Mouse (Mus musculus) bone marrow macrophage, adult 2 months (primary cell): ENCODE measurements around the gene Acoxl.

Source experiments
- CTCF ChIP-seq: IDR thresholded peaks from 2 replicates; pipeline ENCODE4 v1.5.1; 2012; ENCODE audit warnings: low read depth, mild to moderate bottlenecking, low read length, moderate library complexity
- POLR2A ChIP-seq: IDR thresholded peaks from 2 replicates; pipeline ENCODE4 v1.6.1; 2012; ENCODE audit warnings: mild to moderate bottlenecking, low read depth, low read length, borderline replicate concordance

DNA sequence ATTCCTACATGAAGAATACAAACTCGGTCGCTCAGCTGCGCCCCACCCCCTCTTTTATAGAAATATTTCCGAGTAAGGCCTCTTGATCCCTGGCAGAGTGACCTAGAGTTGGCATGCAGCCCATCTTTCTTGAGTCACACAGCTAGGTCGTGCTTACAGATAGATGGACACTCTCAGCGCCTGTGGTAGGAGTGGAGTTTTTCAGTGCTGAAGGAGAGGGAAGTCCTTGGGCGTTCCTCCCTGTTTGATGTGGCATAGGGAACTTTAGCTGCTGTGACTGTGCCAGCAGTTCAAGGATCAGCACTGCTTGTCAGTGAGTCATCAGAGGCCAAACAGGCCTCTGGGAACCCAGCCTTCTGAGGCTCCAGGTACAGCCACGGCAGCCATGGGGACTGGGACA is 51.9 kb downstream of the Acoxl start:
- no peak for TF ChIP-seq CTCF
- no peak for TF ChIP-seq POLR2A
